Comparison of ENCODE assay signal across 28 mouse cellular contexts in genomic region chr2:48689098-48689497, GRCm38 (mm10).
DNase-seq lines count a peak whose midpoint lies in the region; ATAC-seq and TF ChIP-seq lines count a peak whose summit lies in the region.
"Had no signal": no experiment of that assay in that cellular context is flagged by ENCODE, and none has a peak within 500 bp of the region (broad histone marks: within the 10 kb centered on the region; RNA-seq: fewer than 3 reads in every experiment).

No protein-coding gene starts in this region.

- no peak for TF ChIP-seq RAD21 in MEL (IDR thresholded peaks at IDR 0.05; ENCODE audit: low read depth, low read length)

- H3K79me2 ChIP-seq in MEL (ENCODE audit: control insufficient read depth, insufficient read depth, low read length, poor library complexity) (no peaks in the 10 kb centered on the region), macrophage (ENCODE audit: inconsistent target) (no peaks in the 10 kb centered on the region)

- TF ChIP-seq POLR2A in MEL (IDR thresholded peaks at IDR 0.05; ENCODE audit: control insufficient read depth in 1 of 2, insufficient read depth in 1 of 2, low read depth in 1 of 2, low read length in 2 of 2, poor library complexity in 1 of 2), result no peak
- no peak for TF ChIP-seq POLR2A in bone marrow macrophage, adult 2 months (IDR thresholded peaks at IDR 0.05; ENCODE audit: borderline replicate concordance, low read depth, low read length)

- 0% methylated on average over 1 of the region's 1 CpGs for WGBS in macrophage (ENCODE audit: missing documents)

- no peaks in the 10 kb centered on the region for H3K36me3 ChIP-seq in MEL (ENCODE audit: control insufficient read depth in 1 of 2, insufficient read depth in 2 of 2, low read length in 2 of 2)
- no peaks in the 10 kb centered on the region for H3K36me3 ChIP-seq in macrophage (ENCODE audit: inconsistent target)
- H3K36me3 ChIP-seq: embryonic facial prominence, embryonic 10.5 days; embryonic facial prominence, embryonic 13.5 days; forebrain, embryonic 12.5 days; forebrain, embryonic 15.5 days; heart, embryonic 10.5 days; heart, embryonic 13.5 days; hindbrain, embryonic 12.5 days; hindbrain, embryonic 15.5 days had no signal

- no peaks in the 10 kb centered on the region for H3K4me1 ChIP-seq in MEL (ENCODE audit: control insufficient read depth in 1 of 2, insufficient read depth in 2 of 2, low read length in 2 of 2)
- H3K4me1 ChIP-seq in bone marrow macrophage, adult 2 months (ENCODE audit: control insufficient read depth, insufficient read depth, low read length), result peaks cover 15% of the 10 kb centered on the region
- H3K4me1 ChIP-seq: embryonic facial prominence, embryonic 10.5 days; embryonic facial prominence, embryonic 13.5 days; forebrain, embryonic 12.5 days; forebrain, embryonic 15.5 days; heart, embryonic 10.5 days; heart, embryonic 13.5 days; hindbrain, embryonic 12.5 days; hindbrain, embryonic 15.5 days had no signal

- H3K4me3 ChIP-seq in MEL (ENCODE audit: control insufficient read depth in 1 of 2, insufficient read depth in 1 of 2, low read depth in 2 of 2, low read length in 2 of 2) (no peak overlapping the region), macrophage (ENCODE audit: inconsistent target) (no peak overlapping the region)
- H3K4me3 ChIP-seq in bone marrow macrophage, adult 2 months (ENCODE audit: insufficient read depth, low read length), result no peak overlapping the region
- H3K4me3 ChIP-seq: embryonic facial prominence, embryonic 10.5 days; embryonic facial prominence, embryonic 13.5 days; erythroblast, embryonic 14.5 days; forebrain, embryonic 12.5 days; forebrain, embryonic 15.5 days; heart, embryonic 10.5 days; heart, embryonic 13.5 days; hindbrain, embryonic 12.5 days; hindbrain, embryonic 15.5 days had no signal

- no peaks in the 10 kb centered on the region for H3K27me3 ChIP-seq in MEL (ENCODE audit: control insufficient read depth in 1 of 2, insufficient read depth in 2 of 2, low read length in 2 of 2)
- H3K27me3 ChIP-seq: embryonic facial prominence, embryonic 13.5 days; forebrain, embryonic 12.5 days; forebrain, embryonic 15.5 days; heart, embryonic 13.5 days; hindbrain, embryonic 12.5 days; hindbrain, embryonic 15.5 days had no signal

- H3K9me3 ChIP-seq in MEL (replicated peaks; ENCODE audit: insufficient read depth, low read length), result no peaks in the 10 kb centered on the region
- H3K9me3 ChIP-seq: embryonic facial prominence, embryonic 10.5 days; embryonic facial prominence, embryonic 13.5 days; forebrain, embryonic 12.5 days; forebrain, embryonic 15.5 days; heart, embryonic 10.5 days; heart, embryonic 13.5 days; hindbrain, embryonic 12.5 days; hindbrain, embryonic 15.5 days had no signal

- peak; percentile 56 for ATAC-seq in monocyte, adult 5-6 weeks (replicated peaks; ENCODE audit: insufficient number of reproducible peaks, low FRiP score, low TSS enrichment, poor library complexity, severe bottlenecking)
- ATAC-seq in frontal cortex, adult (ENCODE audit: low TSS enrichment), result no peak
- ATAC-seq: CD4-positive, CD25-positive, alpha-beta regulatory T cell, adult 4 months; forebrain, embryonic 15.5 days; intestine, postnatal 0 days had no signal

- H3K27ac ChIP-seq in MEL (ENCODE audit: control insufficient read depth, low read depth, low read length), result no peak overlapping the region
- peak overlapping the region; percentile 3 for H3K27ac ChIP-seq in bone marrow macrophage, adult 2 months (ENCODE audit: insufficient read depth, low read depth, low read length)
- H3K27ac ChIP-seq in macrophage, result peak overlapping the region; percentile 17; the same call in 1 of the 2 replicates
- H3K27ac ChIP-seq: embryonic facial prominence, embryonic 10.5 days; embryonic facial prominence, embryonic 13.5 days; forebrain, embryonic 12.5 days; forebrain, embryonic 15.5 days; heart, embryonic 10.5 days; heart, embryonic 13.5 days; hindbrain, embryonic 12.5 days; hindbrain, embryonic 15.5 days had no signal

- no peak for TF ChIP-seq EP300 in MEL (IDR thresholded peaks at IDR 0.05; ENCODE audit: low read depth in 1 of 2, low read length in 2 of 2)

- no peak for TF ChIP-seq CTCF in MEL (IDR thresholded peaks at IDR 0.05 in 2 of 3, conservative IDR thresholded peaks at IDR 0.05 in 1 of 3; ENCODE audit: control insufficient read depth in 1 of 3, insufficient read depth in 1 of 3, low read depth in 2 of 3, low read length in 3 of 3, poor library complexity in 1 of 3, severe bottlenecking in 1 of 3)
- no peak for TF ChIP-seq CTCF in bone marrow macrophage, adult 2 months (IDR thresholded peaks at IDR 0.05; ENCODE audit: low read depth, low read length)

- H3K9ac ChIP-seq in MEL (ENCODE audit: control insufficient read depth, low read depth, low read length, poor library complexity, severe bottlenecking), result no peak overlapping the region
- H3K9ac ChIP-seq: embryonic facial prominence, embryonic 13.5 days; forebrain, embryonic 12.5 days; forebrain, embryonic 15.5 days; heart, embryonic 13.5 days; hindbrain, embryonic 12.5 days; hindbrain, embryonic 15.5 days had no signal

- peak; percentile 5 for DNase-seq in MEL (ENCODE audit: low read depth, low spot score)
- no peak for DNase-seq in heart, adult 8-10 months (ENCODE audit: low spot score)
- DNase-seq in kidney, postnatal 10 days, result no peak
- DNase-seq: adrenal gland, adult 2 months; adrenal gland, postnatal 14 days; cerebellum, adult 2 months; cerebellum, adult 9-11 months; cerebellum, postnatal 25 days; embryo, embryonic 11 days; gastrocnemius, postnatal 10 days; heart, adult 18-20 months; heart, postnatal 14 days; heart, postnatal 4 days had no signal

TF ChIP-seq in MEL, 35 proteins besides CTCF, POLR2A, EP300 and RAD21:
- TF ChIP-seq RCOR1 (IDR thresholded peaks at IDR 0.05; ENCODE audit: low read depth, low read length), result peak; percentile 68
- no peak for TF ChIP-seq ZC3H11A (IDR thresholded peaks at IDR 0.05; ENCODE audit: low read depth, low read length)
- TF ChIP-seq ZNF384 (IDR thresholded peaks at IDR 0.05; ENCODE audit: low read depth, low read length), result 0 out of 2 replicates have a peak, but pooled peaks have one; percentile 20
